Mouse (Mus musculus): Measurements from ENCODE around the gene 1700092M07Rik. TPM values are rescaled to one million over a fixed set of nuclear protein-coding genes. Genes with fewer than 3 reads are reported as not detected.

The 1700092M07Rik gene
- total and polyA plus RNA-seq, 3 experiments = 0.81 to 5.3 (median 4.5) TPM

DNA sequence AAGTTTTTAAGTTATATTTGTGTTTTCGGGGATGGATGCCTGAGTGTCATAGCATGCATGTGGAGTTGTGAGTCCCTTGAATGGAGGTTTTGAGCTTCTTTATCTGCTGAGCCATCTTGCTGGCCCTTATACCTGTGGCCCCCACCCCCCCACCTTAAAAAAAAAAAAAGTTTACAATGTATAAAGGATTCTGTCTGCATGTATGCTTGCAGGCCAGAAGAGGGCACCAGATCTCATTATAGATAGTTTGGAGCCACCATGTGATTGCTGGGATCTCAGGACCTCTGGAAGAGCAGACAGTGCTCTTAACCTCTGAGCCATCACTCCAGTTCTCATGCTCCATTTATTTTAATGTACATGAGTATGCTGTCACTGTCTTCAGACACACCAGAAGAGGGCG lies 6.8 kb downstream of the 1700092M07Rik start:
- Histone ChIP-seq H3K36me3 (replicated peaks) (peaks cover 94% of the 10 kb centered on the region), H3K27me3 (ENCODE audit: insufficient read depth, low read length) (no peaks in the 10 kb centered on the region), H3K9me3 (replicated peaks) (no peaks in the 10 kb centered on the region), H3K4me1 (ENCODE audit: insufficient read depth, low read depth, low read length) (peaks cover 18% of the 10 kb centered on the region), H3K4me3 (ENCODE audit: low read depth, low read length) (no peak overlapping the region)
- DNase-seq (ENCODE audit: low spot score) = no peak
- no peak for ATAC-seq (ENCODE audit: extremely low read depth, insufficient number of reproducible peaks, low FRiP score, poor library complexity, severe bottlenecking)
- no peak for TF ChIP-seq GATA1 (IDR thresholded peaks at IDR 0.05; ENCODE audit: borderline replicate concordance, low read length)
- TF ChIP-seq GATA2 (IDR thresholded peaks at IDR 0.05; ENCODE audit: borderline replicate concordance, low read depth, low read length) = no peak

DNA sequence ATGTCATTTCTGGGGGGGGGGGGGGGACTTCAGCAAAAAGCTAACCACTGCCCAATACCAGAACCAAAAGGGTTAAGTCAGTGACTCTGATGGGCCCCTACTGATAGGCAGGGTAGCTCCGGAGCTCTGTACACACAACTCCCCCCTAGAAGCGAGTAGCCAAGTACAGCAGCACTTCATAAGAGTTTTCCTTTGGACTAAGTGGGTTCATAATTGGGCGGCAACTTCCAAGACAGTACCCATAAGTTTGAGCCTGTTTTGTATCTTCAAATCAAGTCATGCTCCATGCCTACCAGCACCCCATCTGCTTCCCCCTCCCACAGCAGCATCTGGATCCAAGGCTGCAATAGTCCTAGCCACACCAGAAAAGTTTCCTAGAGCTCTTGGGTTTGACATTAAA lies 15.1 kb downstream of the 1700092M07Rik start:
- Histone ChIP-seq H3K36me3 (replicated peaks) (peaks cover 48% of the 10 kb centered on the region), H3K9me3 (replicated peaks) (no peaks in the 10 kb centered on the region), H3K4me3 (ENCODE audit: low read depth, low read length) (peak overlapping the region; percentile 39; the same call in 1 of the 2 replicates), H3K4me1 (ENCODE audit: insufficient read depth, low read depth, low read length) (peaks cover 35% of the 10 kb centered on the region), H3K27me3 (ENCODE audit: insufficient read depth, low read length) (no peaks in the 10 kb centered on the region)
- DNase-seq (ENCODE audit: low spot score) = no peak
- no peak for TF ChIP-seq POLR2AphosphoS5 (IDR thresholded peaks at IDR 0.05; ENCODE audit: insufficient replicate concordance, low read depth, low read length)
- no peak for TF ChIP-seq GATA1 (IDR thresholded peaks at IDR 0.05; ENCODE audit: borderline replicate concordance, low read length)
- no peak for TF ChIP-seq CTCF (IDR thresholded peaks at IDR 0.05; ENCODE audit: low read depth, low read length)
- TF ChIP-seq TAL1 (conservative IDR thresholded peaks at IDR 0.05; ENCODE audit: low read depth, low read length) = no peak
- ATAC-seq (ENCODE audit: extremely low read depth, insufficient number of reproducible peaks, low FRiP score, poor library complexity, severe bottlenecking) = no peak

DNA sequence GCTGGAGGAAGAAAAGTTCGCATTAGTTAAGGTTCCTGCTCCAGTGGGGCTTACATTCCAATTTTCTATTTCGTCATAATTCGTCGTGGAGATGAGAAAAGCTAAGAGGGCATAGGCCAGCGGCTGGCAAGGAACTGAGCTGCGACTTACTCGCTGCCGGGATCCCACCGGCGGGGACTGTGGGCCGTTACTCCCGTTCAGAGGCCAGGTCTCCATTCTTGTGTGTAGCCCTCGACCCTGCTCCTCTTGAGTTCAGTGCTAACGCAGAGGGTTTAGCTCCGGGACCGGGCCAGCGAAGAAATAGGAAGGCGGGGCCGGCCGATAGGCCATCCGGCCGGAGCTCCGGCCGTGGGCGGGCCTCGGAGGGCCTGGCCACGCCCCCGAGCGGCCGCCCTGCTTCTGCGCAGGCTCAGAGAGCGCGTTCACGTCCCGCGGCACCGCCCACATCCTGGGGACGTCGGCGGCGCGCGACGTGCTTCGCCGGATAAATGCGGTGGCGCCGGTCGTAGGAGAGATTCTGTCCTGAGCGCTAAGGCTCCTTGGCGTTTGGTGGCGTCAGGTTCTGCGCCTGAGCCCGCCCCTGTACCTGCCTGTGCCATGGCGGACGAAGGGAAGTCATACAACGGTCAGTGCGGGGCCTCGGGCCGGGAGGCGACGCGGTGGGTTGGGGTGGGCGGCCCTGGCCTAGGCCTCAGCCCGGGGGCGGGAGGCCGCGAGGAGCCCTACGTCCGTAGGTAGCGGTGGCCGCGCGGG lies 16.3 kb downstream of the 1700092M07Rik start, which contains the start of gene Nxf1:
TSS of gene Nxf1 (plus strand) at position 439 of the 753 bp plus-strand sequence.
- no peak for TF ChIP-seq CTCF (IDR thresholded peaks at IDR 0.05; ENCODE audit: low read depth, low read length)
- no peak for TF ChIP-seq POLR2AphosphoS5 (IDR thresholded peaks at IDR 0.05; ENCODE audit: insufficient replicate concordance, low read depth, low read length)
- no peak for TF ChIP-seq GATA1 (IDR thresholded peaks at IDR 0.05; ENCODE audit: borderline replicate concordance, low read length)
- TF ChIP-seq TAL1 (conservative IDR thresholded peaks at IDR 0.05; ENCODE audit: low read depth, low read length) = no peak
- TF ChIP-seq GATA2 (IDR thresholded peaks at IDR 0.05; ENCODE audit: borderline replicate concordance, low read depth, low read length) = no peak
- H3K9me3 ChIP-seq (replicated peaks) = no peaks in the 10 kb centered on the region
- peaks cover 43% of the 10 kb centered on the region for H3K4me1 ChIP-seq (ENCODE audit: insufficient read depth, low read depth, low read length)
- peak; percentile 92 for DNase-seq (ENCODE audit: low spot score)
- no peaks in the 10 kb centered on the region for H3K27me3 ChIP-seq (ENCODE audit: insufficient read depth, low read length)
- peak within 1 kb of the TSS; percentile 78 for H3K4me3 ChIP-seq (ENCODE audit: low read depth, low read length)
- ATAC-seq (ENCODE audit: extremely low read depth, insufficient number of reproducible peaks, low FRiP score, poor library complexity, severe bottlenecking) = peak; percentile 64
- H3K36me3 ChIP-seq (replicated peaks) = peaks cover 48% of the 10 kb centered on the region

DNA sequence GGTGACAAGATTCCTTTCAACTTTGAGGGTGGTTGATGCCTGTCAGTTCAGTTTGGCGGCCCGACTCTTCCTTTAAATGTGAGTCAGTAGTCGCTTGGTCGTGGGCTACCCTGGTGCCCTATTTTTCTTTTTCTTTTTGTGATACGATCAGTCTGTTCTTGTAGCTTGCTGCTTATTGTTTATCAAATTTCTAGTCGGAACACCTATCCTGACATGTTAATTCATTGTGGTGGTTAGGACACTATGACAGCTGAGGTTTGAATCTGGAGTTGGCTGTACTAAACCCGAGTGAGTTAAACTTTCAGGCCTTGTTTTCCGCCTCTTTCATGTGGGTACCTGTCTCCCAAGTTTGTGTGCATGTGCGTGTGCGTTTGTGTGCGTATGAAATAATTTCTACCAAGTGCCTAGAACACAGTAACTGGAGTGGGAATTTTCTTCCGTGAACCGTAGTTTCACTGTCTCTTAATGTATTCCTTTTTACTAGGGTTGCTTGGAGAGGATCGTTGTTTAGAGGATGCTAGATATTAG lies 17.0 kb downstream of the 1700092M07Rik start:
- peak overlapping the region; percentile 78 for H3K4me3 ChIP-seq (ENCODE audit: low read depth, low read length)
- no peak for ATAC-seq (ENCODE audit: extremely low read depth, insufficient number of reproducible peaks, low FRiP score, poor library complexity, severe bottlenecking)

DNA sequence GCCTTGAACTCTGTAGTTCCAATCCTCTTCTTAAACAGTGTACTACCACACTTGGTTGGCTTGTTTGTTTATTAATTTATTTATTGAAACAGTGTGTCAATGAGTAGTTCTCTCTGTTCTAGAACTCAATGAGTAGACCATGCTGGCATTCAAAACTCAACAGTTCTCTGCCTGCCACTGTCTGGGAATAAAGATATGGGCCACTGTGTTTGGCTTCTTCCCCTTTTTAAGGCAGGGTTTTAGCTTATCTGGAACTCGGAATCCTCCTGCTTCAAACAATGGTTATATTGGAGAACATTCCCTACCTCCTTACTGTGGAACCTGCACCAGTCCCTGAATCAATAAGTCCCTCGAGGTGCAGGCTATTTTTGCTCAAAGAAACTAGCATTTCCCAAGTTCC lies 18.4 kb downstream of the 1700092M07Rik start:
- no peak for ATAC-seq (ENCODE audit: extremely low read depth, insufficient number of reproducible peaks, low FRiP score, poor library complexity, severe bottlenecking)
- H3K4me3 ChIP-seq (ENCODE audit: low read depth, low read length) = peak overlapping the region; percentile 78; the same call in 1 of the 2 replicates
- no peaks in the 10 kb centered on the region for H3K27me3 ChIP-seq (ENCODE audit: insufficient read depth, low read length)
- H3K4me1 ChIP-seq (ENCODE audit: insufficient read depth, low read depth, low read length) = peaks cover 43% of the 10 kb centered on the region
- H3K36me3 ChIP-seq (replicated peaks) = peaks cover 50% of the 10 kb centered on the region
- peak; percentile 44 for DNase-seq (ENCODE audit: low spot score)
- TF ChIP-seq TAL1 (conservative IDR thresholded peaks at IDR 0.05; ENCODE audit: low read depth, low read length) (peak; percentile 63), GATA2 (IDR thresholded peaks at IDR 0.05; ENCODE audit: borderline replicate concordance, low read depth, low read length) (no peak)
- no peaks in the 10 kb centered on the region for H3K9me3 ChIP-seq (replicated peaks)

More for the DNA sequence above, 17.0 kb downstream of the 1700092M07Rik start:
- H3K27me3 ChIP-seq (ENCODE audit: insufficient read depth, low read length) = no peaks in the 10 kb centered on the region
- peaks cover 49% of the 10 kb centered on the region for H3K36me3 ChIP-seq (replicated peaks)
- no peak for DNase-seq (ENCODE audit: low spot score)
- TF ChIP-seq TAL1 (conservative IDR thresholded peaks at IDR 0.05; ENCODE audit: low read depth, low read length) = no peak
- no peaks in the 10 kb centered on the region for H3K9me3 ChIP-seq (replicated peaks)
- peaks cover 43% of the 10 kb centered on the region for H3K4me1 ChIP-seq (ENCODE audit: insufficient read depth, low read depth, low read length)

DNA sequence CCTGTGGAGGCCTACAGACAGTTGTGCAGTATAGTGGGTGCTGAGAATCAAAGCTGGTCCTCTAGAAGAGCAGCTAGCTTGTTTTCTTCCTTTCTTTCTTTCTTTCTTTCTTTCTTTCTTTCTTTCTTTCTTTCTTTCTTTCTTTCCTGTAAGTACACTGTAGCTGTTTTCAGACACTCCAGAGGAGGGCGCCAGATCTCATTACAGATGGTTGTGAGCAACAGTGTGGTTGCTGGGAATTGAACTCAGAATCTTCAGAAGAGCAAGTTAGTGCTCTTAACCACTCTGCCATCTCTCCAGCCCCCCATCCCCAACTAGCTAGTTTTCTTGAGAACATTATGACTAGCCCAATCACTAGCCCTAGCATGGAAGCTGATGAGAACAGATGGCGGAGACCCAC lies 20.2 kb downstream of the 1700092M07Rik start:
- DNase-seq (ENCODE audit: low spot score) (no peak), ATAC-seq (ENCODE audit: extremely low read depth, insufficient number of reproducible peaks, low FRiP score, poor library complexity, severe bottlenecking) (no peak)
- H3K27me3 ChIP-seq (ENCODE audit: insufficient read depth, low read length) = no peaks in the 10 kb centered on the region
- H3K4me1 ChIP-seq (ENCODE audit: insufficient read depth, low read depth, low read length) = peaks cover 32% of the 10 kb centered on the region
- no peak overlapping the region for H3K4me3 ChIP-seq (ENCODE audit: low read depth, low read length)
- H3K36me3 ChIP-seq (replicated peaks) = peaks cover 52% of the 10 kb centered on the region
- TF ChIP-seq GATA1 (IDR thresholded peaks at IDR 0.05; ENCODE audit: borderline replicate concordance, low read length) (no peak), GATA2 (IDR thresholded peaks at IDR 0.05; ENCODE audit: borderline replicate concordance, low read depth, low read length) (no peak), CTCF (IDR thresholded peaks at IDR 0.05; ENCODE audit: low read depth, low read length) (no peak), POLR2AphosphoS5 (IDR thresholded peaks at IDR 0.05; ENCODE audit: insufficient replicate concordance, low read depth, low read length) (no peak), TAL1 (conservative IDR thresholded peaks at IDR 0.05; ENCODE audit: low read depth, low read length) (no peak)
- peaks cover 15% of the 10 kb centered on the region for H3K9me3 ChIP-seq (replicated peaks)

Data from G1E (cell line).